Mouse (Mus musculus) megakaryocyte, embryonic 14.5 days (primary cell): ENCODE measurements around the gene Arhgap44.

ENCODE experiments used
- FLI1 ChIP-seq: IDR thresholded peaks from 2 replicates; pipeline ENCODE4 v1.6.1; 2012; ENCODE audit warnings: low read length, inconsistent platforms, mixed read lengths
- GATA1 ChIP-seq: IDR thresholded peaks from 3 replicates; pipeline ENCODE4 v1.6.1; 2012; ENCODE audit warnings: mixed read lengths, low read length, inconsistent platforms, borderline replicate concordance

GRCm38 (mm10) chr11:65006047-65006446 is 156.7 kb downstream of the Arhgap44 start:
- TF ChIP-seq FLI1 = no peak
- TF ChIP-seq GATA1 = no peak
